Mouse (Mus musculus): Measurements from ENCODE around the gene Igfbp4.

Gene Igfbp4

DNA sequence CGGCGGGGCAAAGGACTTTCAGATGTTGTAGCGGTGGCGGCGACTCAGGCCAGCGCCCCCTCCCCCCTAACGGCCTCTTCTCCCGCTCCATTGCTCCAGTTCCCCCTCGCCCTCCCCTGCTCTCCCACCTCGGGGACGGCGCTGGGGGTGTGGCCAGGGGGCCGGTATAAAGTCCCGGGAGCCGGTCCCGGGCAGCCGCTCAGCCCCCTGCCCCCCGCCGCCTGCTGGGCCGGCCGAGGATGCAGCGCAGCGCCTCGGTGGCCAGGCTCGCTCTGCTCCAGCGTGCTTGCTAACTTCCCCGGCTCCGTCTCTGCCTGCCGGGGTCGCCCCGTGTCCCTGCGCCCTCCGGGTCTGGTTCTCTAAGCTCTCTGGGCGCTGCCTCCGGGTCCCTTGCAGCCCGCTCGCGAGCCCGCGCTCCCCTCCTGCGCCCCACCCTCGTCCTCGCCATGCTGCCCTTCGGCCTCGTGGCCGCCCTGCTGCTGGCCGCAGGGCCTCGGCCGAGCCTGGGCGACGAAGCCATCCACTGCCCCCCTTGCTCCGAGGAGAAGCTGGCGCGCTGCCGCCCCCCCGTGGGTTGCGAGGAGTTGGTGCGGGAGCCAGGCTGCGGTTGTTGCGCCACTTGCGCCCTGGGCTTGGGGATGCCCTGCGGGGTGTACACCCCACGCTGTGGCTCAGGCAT lies at the start of gene Igfbp4:
TSS of gene Igfbp4 (plus strand) at position 194 of the 679 bp plus-strand sequence.
- peak; percentile 69 for DNase-seq (ENCODE audit: low read depth)

DNA sequence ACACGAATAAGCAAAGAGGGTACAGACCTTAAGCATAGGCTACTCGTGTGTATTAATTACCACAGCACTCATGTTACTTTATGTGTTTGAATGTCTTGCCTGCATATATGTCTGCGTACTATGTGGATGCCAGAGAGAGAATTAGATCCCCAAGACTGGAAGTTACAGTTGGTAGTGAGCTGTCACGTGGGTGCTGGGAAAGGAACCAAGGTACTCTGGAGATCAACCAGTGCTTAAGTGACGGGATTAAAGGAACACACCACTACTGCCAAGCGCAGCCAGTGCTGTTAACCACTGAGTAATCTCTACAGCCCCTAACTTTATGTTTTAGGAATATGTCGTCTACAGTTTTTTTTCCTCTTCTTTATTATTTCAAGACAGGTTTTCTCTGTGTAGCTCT lies 45.1 kb upstream of the Igfbp4 start:
- no peak for DNase-seq (ENCODE audit: low read depth)

- DNase-seq (ENCODE audit: low read depth) = no peak
Measured at GRCm38 (mm10) chr11:98997659-98998058, 43.4 kb upstream of the Igfbp4 start.

DNA sequence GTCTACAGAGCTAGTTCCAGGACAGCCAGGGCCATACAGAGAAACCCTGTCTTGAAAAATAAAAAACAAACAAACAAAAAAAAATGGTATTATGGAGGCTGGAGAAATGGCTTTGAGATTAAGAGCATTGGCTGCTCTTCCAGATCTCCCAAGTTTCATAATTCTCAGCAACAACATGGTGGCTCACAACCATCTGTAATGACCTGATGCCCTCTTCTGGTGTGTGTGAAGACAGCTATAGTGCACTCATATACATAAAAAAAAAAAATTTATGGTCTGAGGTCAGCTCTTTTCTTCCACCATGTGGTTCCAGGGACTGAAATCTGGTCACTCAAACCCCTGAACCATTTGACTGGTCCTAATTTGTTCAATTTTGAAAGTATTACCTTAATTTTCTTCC lies 42.3 kb upstream of the Igfbp4 start:
- DNase-seq (ENCODE audit: low read depth) = no peak

DNA sequence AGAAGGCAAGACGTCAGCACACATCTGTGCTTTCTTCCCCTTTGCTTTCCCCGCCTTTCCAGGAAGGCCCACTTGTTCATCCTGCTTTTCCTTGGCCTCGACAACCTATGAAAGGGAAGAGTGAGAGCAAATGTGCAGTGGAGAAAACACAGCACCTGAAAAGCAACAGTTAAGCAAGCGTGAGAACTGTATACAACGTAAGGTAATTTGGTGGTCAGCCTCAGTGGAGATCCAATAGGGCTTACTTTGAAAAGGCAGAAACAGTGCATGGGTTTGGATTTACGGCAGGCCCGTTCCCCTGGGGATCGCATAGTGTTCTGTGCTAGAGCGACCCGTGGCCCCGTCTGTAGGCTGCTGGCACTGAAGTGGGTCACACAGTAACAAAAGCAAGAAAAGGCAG lies 41.8 kb upstream of the Igfbp4 start:
- no peak for DNase-seq (ENCODE audit: low read depth)

DNA sequence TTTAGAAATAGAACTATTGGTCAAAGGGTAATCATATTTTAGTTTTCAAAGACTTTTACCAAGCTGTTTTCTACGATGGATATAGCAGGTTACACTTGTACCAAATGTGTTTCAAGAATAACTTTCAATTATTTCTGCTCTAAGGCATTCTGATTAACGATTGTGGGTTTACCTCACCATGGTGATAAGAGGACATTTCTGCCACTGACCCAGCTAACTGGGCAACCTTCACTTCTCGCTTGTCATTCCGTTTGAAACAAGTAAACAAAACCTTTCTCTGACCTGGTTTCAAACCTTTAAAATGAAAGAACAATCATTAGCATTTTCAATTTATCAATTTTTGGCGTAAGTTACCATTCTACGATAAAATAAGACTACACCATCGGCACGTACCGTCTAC lies 34.3 kb upstream of the Igfbp4 start:
- DNase-seq (ENCODE audit: low read depth) = no peak

DNA sequence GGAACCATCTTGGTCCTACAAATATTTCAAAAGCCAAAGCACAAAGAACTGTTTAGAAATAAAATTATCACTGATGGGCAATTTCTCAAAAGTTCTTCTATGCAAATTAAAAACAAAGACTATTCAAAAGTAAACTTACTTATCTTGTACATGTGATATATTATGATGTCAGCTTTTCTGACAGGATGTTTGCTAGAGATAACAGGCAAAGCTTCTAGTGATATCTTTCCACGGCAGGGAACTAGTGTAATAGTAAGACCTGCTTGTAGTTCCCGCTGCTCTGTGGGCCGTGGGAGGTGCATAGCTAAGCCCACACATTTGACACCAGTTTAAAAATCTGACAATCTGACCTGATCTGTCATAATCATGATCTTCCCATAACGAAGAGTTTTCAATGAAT lies 30.9 kb upstream of the Igfbp4 start:
- no peak for DNase-seq (ENCODE audit: low read depth)

- DNase-seq (ENCODE audit: low read depth) = no peak
Measured at GRCm38 (mm10) chr11:99010706-99011105, 30.3 kb upstream of the Igfbp4 start.

DNA sequence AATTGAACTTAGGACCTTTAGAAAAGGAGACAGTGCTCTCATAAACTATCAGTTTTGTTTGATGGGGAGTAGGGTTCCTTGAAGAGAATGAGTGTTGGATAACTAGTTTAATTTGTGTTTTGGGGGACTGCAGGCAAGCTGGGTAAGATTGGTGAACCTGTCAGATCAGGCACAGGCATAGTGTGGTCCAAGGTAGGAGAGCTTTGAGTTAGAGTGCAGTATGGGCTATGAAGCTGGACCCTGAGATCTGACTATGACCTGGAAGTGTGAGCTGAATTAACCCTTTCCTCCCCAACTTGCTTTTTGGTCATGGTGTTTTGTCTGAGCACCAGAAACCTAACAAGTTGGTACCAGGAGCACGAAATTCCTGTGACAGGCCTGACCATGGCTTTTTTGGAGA lies 27.2 kb upstream of the Igfbp4 start:
- DNase-seq (ENCODE audit: low read depth) = no peak

- no peak for DNase-seq (ENCODE audit: low read depth)
Measured at GRCm38 (mm10) chr11:99019844-99020243, 21.2 kb upstream of the Igfbp4 start.

GRCm38 (mm10) chr11:99022384-99022933 lies 18.6 kb upstream of the Igfbp4 start:
- DNase-seq (ENCODE audit: low read depth) = no peak

- DNase-seq (ENCODE audit: low read depth) = peak; percentile 35
Measured at GRCm38 (mm10) chr11:99023094-99023493, 17.9 kb upstream of the Igfbp4 start.

- peak; percentile 100 for DNase-seq (ENCODE audit: low read depth)
Measured at GRCm38 (mm10) chr11:99023500-99024467, 17.3 kb upstream of the Igfbp4 start, which contains the start of gene Top2a. Gene Top2a, minus strand, starts transcription at chr11:99024189.

DNA sequence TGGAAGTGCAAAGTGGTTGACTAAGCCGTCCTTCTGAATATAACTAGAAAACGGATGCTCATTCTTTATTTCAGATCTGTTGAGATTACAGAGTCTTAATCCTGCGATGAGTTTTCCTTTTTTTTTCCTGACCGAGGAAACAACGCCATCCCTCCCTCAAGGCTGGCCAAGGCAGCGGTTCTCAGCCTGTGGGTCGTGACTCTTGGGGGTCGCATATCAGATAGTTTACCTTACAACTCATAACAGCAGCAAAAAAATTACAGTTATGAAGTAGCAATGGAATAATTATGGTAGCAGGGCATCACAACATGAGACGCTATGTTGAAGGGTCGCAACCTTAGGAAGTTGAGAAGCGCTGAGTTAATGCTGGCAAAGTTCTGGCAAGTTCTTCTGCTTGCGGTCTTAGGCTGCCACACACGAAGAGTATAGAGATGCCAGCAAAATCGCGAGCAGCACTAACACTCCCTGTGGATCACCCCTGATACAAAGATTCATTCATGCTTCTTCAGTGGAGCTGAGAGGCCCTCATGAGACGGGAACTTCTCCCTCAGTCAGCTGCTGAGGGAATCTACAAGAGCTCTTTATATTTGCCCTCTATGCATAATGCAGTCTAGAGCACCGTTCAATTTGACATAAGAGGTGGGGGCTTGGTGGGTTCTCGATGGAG lies 16.4 kb upstream of the Igfbp4 start:
- no peak for DNase-seq (ENCODE audit: low read depth)

- no peak for DNase-seq (ENCODE audit: low read depth)
Measured at GRCm38 (mm10) chr11:99025878-99026277, 15.2 kb upstream of the Igfbp4 start.

DNA sequence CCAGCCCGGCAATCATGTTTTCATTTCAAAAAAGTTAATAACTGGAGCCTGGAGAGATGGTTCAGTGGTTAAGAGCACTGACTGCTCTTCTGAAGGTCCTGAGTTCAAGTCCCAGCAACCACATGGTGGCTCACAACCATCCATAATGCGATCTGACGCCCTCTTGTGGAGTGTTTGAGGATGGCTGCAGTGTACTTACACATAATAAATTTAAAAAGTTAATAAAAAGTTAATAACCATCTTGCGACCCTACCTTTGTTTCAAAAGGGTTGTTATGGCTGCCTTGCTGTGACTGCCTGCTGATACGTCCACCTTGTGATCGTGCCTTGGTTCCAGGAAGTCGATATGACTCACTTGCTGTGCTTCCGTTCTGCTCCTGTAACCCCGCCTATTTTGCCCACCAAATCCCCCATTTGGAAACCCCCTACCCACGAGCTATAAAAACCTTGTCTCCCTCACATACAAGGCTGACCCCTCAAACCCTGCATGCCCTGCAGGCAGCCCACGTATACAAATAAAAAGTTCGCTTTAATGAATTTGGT lies 14.1 kb upstream of the Igfbp4 start:
- DNase-seq (ENCODE audit: low read depth) = peak; percentile 46

DNA sequence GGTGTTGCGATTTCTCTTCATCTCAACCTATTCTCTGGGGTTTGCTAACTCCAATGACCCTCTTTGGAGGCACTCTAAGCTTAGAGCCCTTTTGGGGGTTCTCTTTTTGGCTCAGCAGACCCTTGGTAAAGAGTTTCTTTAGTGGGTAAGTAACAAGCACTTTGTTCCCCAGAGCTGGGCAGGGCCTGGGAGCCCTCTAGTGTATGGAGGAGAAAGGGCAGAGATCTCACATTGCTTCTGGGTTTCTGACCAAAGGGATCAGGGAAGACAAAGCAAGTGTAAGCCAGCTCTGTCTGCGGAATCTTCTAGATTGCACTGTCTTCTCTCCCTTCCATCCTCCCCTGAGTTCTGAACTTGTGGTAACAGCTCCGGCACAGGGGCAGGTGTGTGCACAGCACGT lies 5.7 kb upstream of the Igfbp4 start:
- peak; percentile 67 for DNase-seq (ENCODE audit: low read depth)

DNA sequence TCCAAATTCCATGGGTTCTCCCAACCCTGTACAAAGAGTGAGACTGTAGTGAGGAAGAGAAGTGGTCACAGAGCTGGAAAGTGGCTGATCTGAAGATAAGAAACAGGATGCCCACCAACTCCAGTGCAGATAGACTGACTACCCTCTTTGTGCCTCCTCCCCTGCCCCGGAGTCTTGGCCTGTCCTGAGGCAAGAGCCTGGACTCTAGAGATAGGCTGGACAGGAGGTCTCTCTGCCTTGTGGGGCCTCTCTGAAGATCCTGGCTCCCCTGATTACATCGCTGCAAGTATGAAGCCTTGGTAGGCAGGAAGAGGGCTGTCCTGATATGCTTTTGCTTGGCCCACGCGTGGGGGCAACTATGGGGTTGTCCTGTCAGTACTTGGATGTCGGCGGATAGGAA lies 4.8 kb upstream of the Igfbp4 start:
- peak; percentile 65 for DNase-seq (ENCODE audit: low read depth)

DNA sequence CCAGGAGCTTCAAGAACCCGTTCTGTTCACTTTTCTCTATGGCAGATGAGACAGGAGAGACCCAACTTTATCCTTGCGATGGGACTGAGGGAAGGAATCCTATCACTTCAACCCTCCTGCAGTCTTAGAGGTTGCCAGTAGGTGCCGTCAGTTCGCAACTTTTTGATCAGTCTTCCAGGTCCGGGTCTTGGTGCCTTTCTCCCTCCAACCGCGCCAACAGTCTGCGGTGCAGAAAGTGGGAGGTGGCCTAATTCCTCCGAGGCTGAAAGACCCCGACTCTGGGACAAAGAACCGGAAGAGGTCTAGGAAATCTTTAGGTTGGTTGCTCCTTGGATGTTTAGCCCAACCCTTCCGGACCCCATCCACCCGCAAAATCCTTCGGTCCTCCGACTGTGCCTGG lies 1.3 kb upstream of the Igfbp4 start:
- peak; percentile 90 for DNase-seq (ENCODE audit: low read depth)

DNA sequence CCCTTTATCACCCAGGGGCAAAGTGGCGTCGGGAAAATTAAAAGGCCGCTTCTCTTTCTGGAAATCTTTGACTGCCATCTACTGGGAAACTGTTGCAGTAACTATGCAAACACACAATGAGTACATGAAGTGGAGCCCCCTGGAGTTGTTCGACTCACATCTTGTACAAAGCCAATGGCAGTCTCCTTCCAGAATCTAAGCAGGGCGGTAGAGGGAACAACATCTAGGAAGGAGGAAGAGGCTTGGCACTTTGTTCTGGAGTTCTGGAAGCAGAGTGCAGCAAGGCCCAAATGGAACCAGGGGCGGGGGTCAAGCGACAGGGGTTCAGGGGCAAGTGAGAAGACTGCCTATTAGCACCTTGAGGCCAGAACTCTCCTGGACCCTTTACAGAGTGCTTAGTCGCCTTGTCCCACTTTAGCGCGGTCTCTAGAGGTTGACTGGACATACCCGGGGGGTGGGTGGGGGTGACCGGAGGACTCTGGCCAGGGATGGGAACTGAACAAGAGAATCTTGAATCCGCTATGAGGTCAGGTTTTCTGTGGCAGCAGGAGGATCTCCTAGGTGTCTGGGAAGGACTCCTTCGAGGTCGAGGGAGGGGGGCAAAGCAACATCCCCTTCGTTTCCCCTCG lies 584 bp upstream of the Igfbp4 start:
- DNase-seq (ENCODE audit: low read depth) = peak; percentile 86

All from 416B (cell line).